Mouse (Mus musculus): ENCODE measurements around the gene Ints7.

Gene Ints7

DNA sequence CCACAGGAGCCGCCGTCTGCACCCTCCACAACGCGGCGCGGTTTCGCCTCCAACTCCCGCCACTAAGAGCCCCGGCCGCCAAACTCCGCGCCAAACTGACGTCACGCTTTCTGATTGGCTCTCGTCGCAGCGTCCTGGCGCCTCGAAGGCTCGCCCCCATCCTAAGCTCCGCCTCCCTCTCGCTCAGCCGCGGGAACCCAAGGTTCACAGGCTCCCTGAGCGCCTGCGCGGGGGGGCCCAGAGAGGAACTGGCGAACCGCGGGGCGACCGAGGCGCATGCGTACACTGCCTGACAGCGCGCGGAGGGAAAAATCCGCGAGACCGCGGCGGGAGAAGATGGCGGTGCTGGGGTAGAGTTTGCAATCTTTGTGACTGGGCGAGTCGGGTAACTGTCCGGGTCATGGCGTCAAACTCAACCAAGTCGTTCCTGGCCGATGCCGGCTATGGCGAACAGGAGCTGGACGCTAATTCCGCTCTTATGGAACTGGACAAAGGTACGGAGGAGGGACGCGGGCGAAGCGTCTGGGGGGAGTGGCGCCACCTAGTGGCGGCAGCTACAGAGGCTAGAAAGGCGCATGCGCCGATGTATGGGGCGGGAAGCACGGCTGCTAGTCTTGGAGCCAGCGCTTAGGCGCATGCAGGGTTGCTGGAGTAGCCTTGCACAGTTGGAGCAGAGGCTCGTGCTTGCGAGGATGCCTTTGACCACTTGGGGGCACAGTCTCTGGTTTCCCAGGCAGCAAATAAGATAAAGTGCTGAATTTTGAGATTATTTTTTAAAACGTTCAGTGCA is at the start of gene Ints7, which contains the start of gene Dtl:
Ints7 (plus strand) TSS at position 179 of the 790 bp plus-strand sequence.
Dtl (minus strand) TSS at position 87 of the 790 bp plus-strand sequence.
- peak; percentile 95 for ATAC-seq (ENCODE audit: insufficient number of reproducible peaks, low FRiP score, low TSS enrichment)

GRCm38 (mm10) chr1:191527089-191527488 is 48.3 kb upstream of the Ints7 start:
- ATAC-seq (ENCODE audit: insufficient number of reproducible peaks, low FRiP score, low TSS enrichment), result no peak

DNA sequence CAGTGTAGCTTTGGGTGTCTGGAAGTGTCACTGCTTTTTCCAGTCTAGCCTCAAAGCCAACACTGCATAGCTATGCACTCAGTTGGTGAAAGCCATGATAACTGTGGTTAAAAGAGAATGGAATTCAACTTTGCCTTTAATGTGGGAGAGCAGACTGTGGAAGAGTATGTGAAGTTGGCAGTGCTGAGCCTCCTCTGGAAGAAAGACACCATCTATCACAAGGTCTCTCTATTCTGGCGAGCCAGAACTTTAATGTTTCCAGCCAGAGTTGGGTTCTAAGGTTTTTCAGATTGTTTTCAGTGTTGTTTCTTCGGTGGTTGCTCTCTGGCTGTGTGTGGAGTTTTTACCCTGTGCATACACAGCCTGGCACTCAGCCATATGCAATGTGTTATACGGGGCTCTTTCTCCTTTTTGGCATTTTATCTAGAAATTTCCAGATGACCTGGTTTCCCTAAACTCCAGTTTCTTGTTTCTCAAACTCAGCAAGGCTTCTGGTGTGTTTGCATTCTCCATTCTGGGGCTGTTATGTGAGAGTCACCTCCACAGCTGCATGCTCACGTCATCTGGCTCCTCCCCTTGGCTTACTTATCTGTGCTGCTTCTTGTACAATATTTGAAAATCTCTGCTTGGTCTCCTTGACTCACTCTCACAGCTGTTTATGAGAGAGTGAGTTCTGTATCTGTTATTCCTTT is 47.4 kb upstream of the Ints7 start:
- ATAC-seq (ENCODE audit: insufficient number of reproducible peaks, low FRiP score, low TSS enrichment), result no peak

- ATAC-seq (ENCODE audit: insufficient number of reproducible peaks, low FRiP score, low TSS enrichment), result no peak
Measured at GRCm38 (mm10) chr1:191529406-191529805, 46.0 kb upstream of the Ints7 start.

- ATAC-seq (ENCODE audit: insufficient number of reproducible peaks, low FRiP score, low TSS enrichment), result no peak
Measured at GRCm38 (mm10) chr1:191531023-191531422, 44.4 kb upstream of the Ints7 start.

GRCm38 (mm10) chr1:191534896-191535295 is 40.5 kb upstream of the Ints7 start:
- no peak for ATAC-seq (ENCODE audit: insufficient number of reproducible peaks, low FRiP score, low TSS enrichment)

DNA sequence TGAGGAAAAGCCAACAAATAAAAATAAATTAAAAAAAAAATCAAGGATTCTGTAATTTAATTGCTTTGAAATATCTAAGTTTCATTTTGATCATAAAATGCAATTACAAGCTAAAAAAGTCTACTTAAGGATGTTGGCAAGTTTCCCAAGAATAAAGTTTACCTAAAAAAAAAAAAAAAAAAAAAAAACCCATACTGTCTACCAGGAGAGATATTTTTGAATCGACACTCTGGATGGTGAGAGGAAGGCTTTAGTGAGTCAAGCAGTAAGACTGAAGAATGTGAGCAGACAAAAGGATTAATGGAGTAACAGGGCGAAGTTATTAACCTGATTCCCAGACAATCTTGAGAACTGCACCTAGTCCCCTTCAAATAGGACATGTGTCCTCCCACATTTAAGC is 35.1 kb upstream of the Ints7 start:
- no peak for ATAC-seq (ENCODE audit: insufficient number of reproducible peaks, low FRiP score, low TSS enrichment)

- no peak for ATAC-seq (ENCODE audit: insufficient number of reproducible peaks, low FRiP score, low TSS enrichment)
Measured at GRCm38 (mm10) chr1:191541014-191541413, 34.4 kb upstream of the Ints7 start.

DNA sequence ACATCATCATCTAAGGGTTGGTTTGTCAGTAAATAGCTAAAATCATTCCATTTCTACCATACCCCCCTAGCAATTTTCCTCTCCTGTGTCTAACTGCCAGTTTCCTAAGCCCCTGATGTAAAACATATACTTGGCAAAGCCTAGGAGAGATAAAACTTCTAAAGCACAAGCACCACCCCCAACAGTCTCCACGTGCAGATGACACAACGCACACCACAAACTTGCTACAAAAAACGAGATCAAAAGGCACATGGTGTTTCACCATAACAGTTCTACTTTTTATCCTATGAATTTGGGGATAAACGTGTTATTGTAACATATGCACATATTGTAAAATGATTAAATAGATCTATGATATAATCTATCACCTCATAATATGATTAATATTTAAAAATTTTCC is 33.8 kb upstream of the Ints7 start:
- no peak for ATAC-seq (ENCODE audit: insufficient number of reproducible peaks, low FRiP score, low TSS enrichment)

DNA sequence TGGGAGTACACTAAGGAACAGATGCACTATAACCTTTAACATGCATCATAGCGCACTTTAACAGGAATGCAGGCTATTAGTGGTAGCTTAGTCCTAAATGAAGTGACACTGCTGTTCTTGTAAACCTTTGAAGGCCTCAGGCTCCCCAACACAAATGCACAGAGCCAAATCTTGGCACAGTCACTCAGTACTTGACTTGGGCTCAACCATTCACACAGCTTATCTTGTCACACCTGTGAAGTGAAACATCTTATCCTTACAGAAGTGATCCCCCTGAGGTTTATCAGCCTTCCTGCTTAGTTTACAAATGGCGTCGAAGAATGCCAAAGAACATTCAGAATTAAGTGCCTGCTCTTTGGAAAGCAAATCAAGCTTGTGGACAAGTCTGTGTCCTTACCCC is 31.7 kb upstream of the Ints7 start:
- no peak for ATAC-seq (ENCODE audit: insufficient number of reproducible peaks, low FRiP score, low TSS enrichment)

- no peak for ATAC-seq (ENCODE audit: insufficient number of reproducible peaks, low FRiP score, low TSS enrichment)
Measured at GRCm38 (mm10) chr1:191550786-191551185, 24.6 kb upstream of the Ints7 start.

- no peak for ATAC-seq (ENCODE audit: insufficient number of reproducible peaks, low FRiP score, low TSS enrichment)
Measured at GRCm38 (mm10) chr1:191557109-191557508, 18.3 kb upstream of the Ints7 start.

DNA sequence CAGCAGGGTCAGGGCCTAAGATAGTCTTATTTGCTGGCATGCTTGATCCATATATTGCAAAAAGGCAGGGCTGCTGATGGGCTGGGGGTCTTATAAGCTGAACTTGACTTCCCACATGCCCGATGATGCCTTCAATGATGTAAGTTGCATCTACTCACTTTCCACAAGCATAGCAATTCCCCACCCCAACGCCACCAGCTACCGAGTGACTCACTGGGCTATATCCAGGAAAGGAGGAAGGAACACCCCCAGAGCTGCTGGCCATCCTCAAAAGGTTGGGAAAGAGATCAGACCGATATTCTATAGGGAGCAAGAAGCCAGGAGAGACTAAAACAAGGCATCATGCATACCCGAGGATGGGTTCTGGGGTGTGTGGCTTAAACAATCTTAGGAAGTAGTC is 15.7 kb upstream of the Ints7 start:
- ATAC-seq (ENCODE audit: insufficient number of reproducible peaks, low FRiP score, low TSS enrichment), result no peak

- 0 out of 2 replicates have a peak, but pooled peaks have one; percentile 20 for ATAC-seq (ENCODE audit: insufficient number of reproducible peaks, low FRiP score, low TSS enrichment)
Measured at GRCm38 (mm10) chr1:191562823-191563365, 12.5 kb upstream of the Ints7 start.

DNA sequence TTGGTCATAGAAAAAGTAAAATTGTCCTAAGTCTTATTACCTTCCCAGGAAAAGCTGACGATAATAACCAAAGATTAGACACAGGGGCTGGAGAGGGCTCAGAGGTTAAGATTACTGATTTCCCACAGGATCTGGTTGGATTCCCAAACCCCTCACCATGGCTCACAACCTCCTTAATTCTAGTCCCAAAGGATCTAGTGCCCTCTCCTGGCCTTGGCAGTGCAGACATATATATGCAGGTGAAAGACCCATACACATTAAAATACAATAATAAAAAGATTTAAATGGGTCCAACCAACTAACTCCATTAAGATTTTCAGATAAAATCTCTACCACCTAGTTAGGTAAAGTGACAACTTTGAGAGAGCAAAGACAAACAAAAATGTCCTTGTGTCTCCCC is 7.6 kb upstream of the Ints7 start:
- ATAC-seq (ENCODE audit: insufficient number of reproducible peaks, low FRiP score, low TSS enrichment), result no peak

GRCm38 (mm10) chr1:191569625-191570024 is 5.8 kb upstream of the Ints7 start:
- ATAC-seq (ENCODE audit: insufficient number of reproducible peaks, low FRiP score, low TSS enrichment), result no peak

DNA sequence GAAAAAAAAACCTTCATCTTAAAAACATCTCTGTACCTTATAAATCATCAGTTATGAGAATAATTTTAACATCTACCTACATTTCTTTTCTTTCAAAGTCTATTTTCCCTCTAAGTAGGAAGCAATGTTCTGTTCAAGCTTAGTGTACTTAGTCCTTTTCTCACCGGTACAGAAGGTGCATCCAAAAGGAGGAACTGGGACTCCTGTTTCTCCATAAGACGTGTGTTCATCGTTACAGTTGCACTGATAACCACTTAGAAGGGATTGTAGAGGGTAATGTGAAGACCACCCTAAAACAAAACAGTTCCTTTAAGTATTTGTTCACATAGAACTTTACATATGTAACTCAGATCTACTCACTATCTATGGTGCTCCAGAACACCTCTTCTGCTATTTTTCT is 5.0 kb upstream of the Ints7 start:
- no peak for ATAC-seq (ENCODE audit: insufficient number of reproducible peaks, low FRiP score, low TSS enrichment)

DNA sequence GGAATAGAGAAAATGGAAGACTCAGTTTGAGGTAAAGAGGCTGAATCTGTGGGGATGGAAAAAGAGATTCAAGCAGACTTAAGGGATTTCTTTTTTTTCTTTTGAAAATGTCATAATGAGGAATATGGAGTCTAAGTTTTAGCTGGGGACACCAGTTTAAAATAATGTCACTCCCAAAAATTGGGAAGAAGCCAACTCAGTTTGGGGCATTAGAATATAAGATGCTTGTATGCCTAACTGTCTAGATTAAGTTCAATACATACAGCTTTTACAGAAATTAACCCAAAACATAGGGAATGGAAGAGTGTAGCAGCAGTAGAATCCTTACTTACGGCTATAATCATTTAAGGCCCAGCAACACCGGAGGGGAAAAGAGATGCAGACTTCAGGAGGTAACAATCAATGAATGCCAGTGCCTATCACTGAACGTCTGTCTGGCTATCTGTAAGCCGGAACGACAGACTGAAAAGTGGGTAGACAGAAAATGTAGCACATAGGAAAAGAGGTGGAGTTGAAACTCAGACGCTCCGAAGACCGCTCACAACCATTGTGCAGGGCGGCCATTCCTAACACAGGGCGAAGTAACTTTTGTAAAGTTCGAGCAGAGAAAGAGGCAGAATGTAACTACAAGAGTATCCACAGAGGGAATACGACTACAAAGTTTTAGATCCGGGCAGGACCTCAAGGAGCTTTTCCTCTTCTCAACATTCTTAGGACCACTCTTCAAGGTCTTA is 1.4 kb upstream of the Ints7 start:
- no peak for ATAC-seq (ENCODE audit: insufficient number of reproducible peaks, low FRiP score, low TSS enrichment)

DNA sequence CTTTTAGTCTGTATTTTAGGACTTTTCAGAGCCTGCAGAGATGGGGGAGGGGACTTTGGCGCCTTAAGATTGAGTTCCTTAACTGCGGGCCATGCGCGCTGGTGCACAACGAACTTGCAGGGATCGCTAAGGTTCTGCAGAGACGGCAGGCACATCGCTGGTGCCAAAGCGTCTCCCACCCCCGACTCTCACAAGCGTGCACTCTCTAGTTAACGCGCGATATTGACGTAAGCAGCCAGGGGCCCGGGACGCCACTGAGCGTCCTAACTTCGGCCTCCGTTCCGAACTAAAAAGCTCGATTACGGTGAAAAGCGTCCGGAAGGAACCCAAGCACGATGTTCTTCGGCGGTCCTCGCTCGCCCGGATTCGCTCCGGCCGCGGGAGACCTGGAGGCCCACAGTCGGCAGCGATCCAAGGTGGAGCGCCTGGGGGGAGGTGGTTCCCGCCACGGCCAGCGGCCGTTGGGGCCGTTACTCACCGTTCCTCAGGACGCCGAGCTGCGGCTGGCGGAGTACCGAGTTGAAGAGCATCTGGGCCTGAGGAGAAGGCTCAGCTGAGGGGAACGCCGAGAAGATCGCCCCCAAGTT is 472 bp upstream of the Ints7 start:
- ATAC-seq (ENCODE audit: insufficient number of reproducible peaks, low FRiP score, low TSS enrichment), result no peak; the same call in 1 of the 2 replicates

GRCm38 (mm10) chr1:191579524-191579923 is 4.1 kb downstream of the Ints7 start:
- ATAC-seq (ENCODE audit: insufficient number of reproducible peaks, low FRiP score, low TSS enrichment), result no peak
